Mouse (Mus musculus): ENCODE measurements around the gene 1700067K01Rik. TPM values are rescaled to one million over a fixed set of nuclear protein-coding genes. Genes with fewer than 3 reads are reported as not detected.
"Not testable (repeated sequence)": the region's sequence is repeated elsewhere in the genome, so short reads cannot be mapped to it uniquely, and the experiment has no call there.

1700067K01Rik gene
- polyA plus RNA-seq, 1 experiment from 2014 or later: 1.3 TPM

GRCm38 (mm10) chr8:83980845-83981244 is 20.5 kb upstream of the 1700067K01Rik start:
- no peak for ATAC-seq
- no peaks in the 10 kb centered on the region for H3K9me3 ChIP-seq (ENCODE audit: control insufficient read depth, low read length)
- no peak overlapping the region for H3K27ac ChIP-seq (ENCODE audit: low read length)
- peaks cover 6% of the 10 kb centered on the region for H3K4me1 ChIP-seq (replicated peaks; ENCODE audit: control insufficient read depth, insufficient read depth, low read length)
- 80% methylated on average over 8 of the region's 8 CpGs for WGBS
- H3K4me3 ChIP-seq (replicated peaks; ENCODE audit: low read length): no peak overlapping the region
- H3K27me3 ChIP-seq (replicated peaks; ENCODE audit: control insufficient read depth, insufficient read depth, low read length): no peaks in the 10 kb centered on the region
- no peak overlapping the region for H3K9ac ChIP-seq (replicated peaks; ENCODE audit: low read depth, low read length)
- peaks cover 26% of the 10 kb centered on the region for H3K36me3 ChIP-seq (ENCODE audit: control insufficient read depth, insufficient read depth)
- no peak overlapping the region for H3K4me2 ChIP-seq (ENCODE audit: low read length)

- no peak for ATAC-seq
- Histone ChIP-seq H3K9ac (replicated peaks; ENCODE audit: low read depth, low read length) (no peak overlapping the region), H3K9me3 (ENCODE audit: control insufficient read depth, low read length) (no peaks in the 10 kb centered on the region), H3K27ac (ENCODE audit: low read length) (no peak overlapping the region), H3K36me3 (ENCODE audit: control insufficient read depth, insufficient read depth) (peaks cover 33% of the 10 kb centered on the region), H3K4me1 (replicated peaks; ENCODE audit: control insufficient read depth, insufficient read depth, low read length) (peaks cover 6% of the 10 kb centered on the region), H3K4me2 (ENCODE audit: low read length) (no peak overlapping the region), H3K4me3 (replicated peaks; ENCODE audit: low read length) (no peak overlapping the region), H3K27me3 (replicated peaks; ENCODE audit: control insufficient read depth, insufficient read depth, low read length) (no peaks in the 10 kb centered on the region)
- WGBS: 91% methylated on average over 7 of the region's 7 CpGs
These were observed 19.8 kb upstream of the 1700067K01Rik start for GRCm38 (mm10) chr8:83981533-83981932.

- peaks cover 40% of the 10 kb centered on the region for H3K36me3 ChIP-seq (ENCODE audit: control insufficient read depth, insufficient read depth)
These were observed 18.9 kb upstream of the 1700067K01Rik start for GRCm38 (mm10) chr8:83982449-83982848.

GRCm38 (mm10) chr8:83983222-83983621 is 18.1 kb upstream of the 1700067K01Rik start:
- not testable (repeated sequence) for H3K4me1 ChIP-seq (replicated peaks; ENCODE audit: control insufficient read depth, insufficient read depth, low read length); H3K9me3 ChIP-seq (ENCODE audit: control insufficient read depth, low read length); H3K9ac ChIP-seq (replicated peaks; ENCODE audit: low read depth, low read length); ATAC-seq; H3K4me2 ChIP-seq (ENCODE audit: low read length); H3K4me3 ChIP-seq (replicated peaks; ENCODE audit: low read length); H3K27ac ChIP-seq (ENCODE audit: low read length); H3K27me3 ChIP-seq (replicated peaks; ENCODE audit: control insufficient read depth, insufficient read depth, low read length)
- WGBS: 87% methylated on average over 2 of the region's 2 CpGs
- H3K36me3 ChIP-seq (ENCODE audit: control insufficient read depth, insufficient read depth): peaks cover 40% of the 10 kb centered on the region

More at GRCm38 (mm10) chr8:83982449-83982848, 18.9 kb upstream of the 1700067K01Rik start:
- no peak overlapping the region for H3K4me2 ChIP-seq (ENCODE audit: low read length)
- H3K9me3 ChIP-seq (ENCODE audit: control insufficient read depth, low read length): no peaks in the 10 kb centered on the region
- H3K9ac ChIP-seq (replicated peaks; ENCODE audit: low read depth, low read length): no peak overlapping the region
- no peak overlapping the region for H3K27ac ChIP-seq (ENCODE audit: low read length)
- 97% methylated on average over 4 of the region's 4 CpGs for WGBS
- ATAC-seq: no peak
- no peaks in the 10 kb centered on the region for H3K27me3 ChIP-seq (replicated peaks; ENCODE audit: control insufficient read depth, insufficient read depth, low read length)
- no peak overlapping the region for H3K4me3 ChIP-seq (replicated peaks; ENCODE audit: low read length)
- H3K4me1 ChIP-seq (replicated peaks; ENCODE audit: control insufficient read depth, insufficient read depth, low read length): peaks cover 6% of the 10 kb centered on the region

- no peaks in the 10 kb centered on the region for H3K4me1 ChIP-seq (replicated peaks; ENCODE audit: control insufficient read depth, insufficient read depth, low read length)
- peaks cover 33% of the 10 kb centered on the region for H3K36me3 ChIP-seq (ENCODE audit: control insufficient read depth, insufficient read depth)
- no peaks in the 10 kb centered on the region for H3K27me3 ChIP-seq (replicated peaks; ENCODE audit: control insufficient read depth, insufficient read depth, low read length)
- 87% methylated on average over 7 of the region's 7 CpGs for WGBS
- no peaks in the 10 kb centered on the region for H3K9me3 ChIP-seq (ENCODE audit: control insufficient read depth, low read length)
- no peak overlapping the region for H3K9ac ChIP-seq (replicated peaks; ENCODE audit: low read depth, low read length)
- H3K4me2 ChIP-seq (ENCODE audit: low read length): no peak overlapping the region
- ATAC-seq: no peak
- no peak overlapping the region for H3K4me3 ChIP-seq (replicated peaks; ENCODE audit: low read length)
- no peak overlapping the region for H3K27ac ChIP-seq (ENCODE audit: low read length)
These were observed 12.1 kb upstream of the 1700067K01Rik start for GRCm38 (mm10) chr8:83989243-83989642.

GRCm38 (mm10) chr8:83990170-83990569 is 11.1 kb upstream of the 1700067K01Rik start:
- no peak for ATAC-seq
- no peaks in the 10 kb centered on the region for H3K9me3 ChIP-seq (ENCODE audit: control insufficient read depth, low read length)
- no peaks in the 10 kb centered on the region for H3K4me1 ChIP-seq (replicated peaks; ENCODE audit: control insufficient read depth, insufficient read depth, low read length)
- H3K4me2 ChIP-seq (ENCODE audit: low read length): no peak overlapping the region
- H3K27me3 ChIP-seq (replicated peaks; ENCODE audit: control insufficient read depth, insufficient read depth, low read length): no peaks in the 10 kb centered on the region
- H3K4me3 ChIP-seq (replicated peaks; ENCODE audit: low read length): no peak overlapping the region
- no peak overlapping the region for H3K9ac ChIP-seq (replicated peaks; ENCODE audit: low read depth, low read length)
- no peak overlapping the region for H3K27ac ChIP-seq (ENCODE audit: low read length)
- WGBS: 95% methylated on average over 14 of the region's 14 CpGs
- peaks cover 31% of the 10 kb centered on the region for H3K36me3 ChIP-seq (ENCODE audit: control insufficient read depth, insufficient read depth)

- H3K27me3 ChIP-seq (replicated peaks; ENCODE audit: control insufficient read depth, insufficient read depth, low read length): no peaks in the 10 kb centered on the region
- H3K4me3 ChIP-seq (replicated peaks; ENCODE audit: low read length): no peak overlapping the region
- peaks cover 13% of the 10 kb centered on the region for H3K36me3 ChIP-seq (ENCODE audit: control insufficient read depth, insufficient read depth)
- no peak overlapping the region for H3K27ac ChIP-seq (ENCODE audit: low read length)
- no peak overlapping the region for H3K4me2 ChIP-seq (ENCODE audit: low read length)
- WGBS: 94% methylated on average over 2 of the region's 2 CpGs
- H3K9me3 ChIP-seq (ENCODE audit: control insufficient read depth, low read length): no peaks in the 10 kb centered on the region
- no peak overlapping the region for H3K9ac ChIP-seq (replicated peaks; ENCODE audit: low read depth, low read length)
- ATAC-seq: no peak
- H3K4me1 ChIP-seq (replicated peaks; ENCODE audit: control insufficient read depth, insufficient read depth, low read length): peaks cover 6% of the 10 kb centered on the region; the same call in 1 of the 2 replicates
These were observed 8.8 kb upstream of the 1700067K01Rik start for GRCm38 (mm10) chr8:83992488-83992887.

- no peaks in the 10 kb centered on the region for H3K27me3 ChIP-seq (replicated peaks; ENCODE audit: control insufficient read depth, insufficient read depth, low read length)
- WGBS: 94% methylated on average over 3 of the region's 3 CpGs
- H3K36me3 ChIP-seq (ENCODE audit: control insufficient read depth, insufficient read depth): peaks cover 13% of the 10 kb centered on the region
- no peak for ATAC-seq
- H3K9me3 ChIP-seq (ENCODE audit: control insufficient read depth, low read length): no peaks in the 10 kb centered on the region
- no peak overlapping the region for H3K27ac ChIP-seq (ENCODE audit: low read length)
- no peak overlapping the region for H3K4me2 ChIP-seq (ENCODE audit: low read length)
- H3K4me3 ChIP-seq (replicated peaks; ENCODE audit: low read length): no peak overlapping the region
- H3K4me1 ChIP-seq (replicated peaks; ENCODE audit: control insufficient read depth, insufficient read depth, low read length): peaks cover 13% of the 10 kb centered on the region
- H3K9ac ChIP-seq (replicated peaks; ENCODE audit: low read depth, low read length): no peak overlapping the region
These were observed 7.3 kb upstream of the 1700067K01Rik start for GRCm38 (mm10) chr8:83994030-83994429.

GRCm38 (mm10) chr8:83995973-83996372 is 5.3 kb upstream of the 1700067K01Rik start:
- H3K4me2 ChIP-seq (ENCODE audit: low read length): peak overlapping the region; percentile 86; the same call in 1 of the 2 replicates
- peaks cover 2% of the 10 kb centered on the region; the same call in 1 of the 2 replicates for H3K27me3 ChIP-seq (replicated peaks; ENCODE audit: control insufficient read depth, insufficient read depth, low read length)
- 10% methylated on average over 12 of the region's 12 CpGs for WGBS
- no peak overlapping the region for H3K27ac ChIP-seq (ENCODE audit: low read length)
- H3K36me3 ChIP-seq (ENCODE audit: control insufficient read depth, insufficient read depth): peaks cover 10% of the 10 kb centered on the region
- no peaks in the 10 kb centered on the region for H3K9me3 ChIP-seq (ENCODE audit: control insufficient read depth, low read length)
- no peak for ATAC-seq
- H3K9ac ChIP-seq (replicated peaks; ENCODE audit: low read depth, low read length): no peak overlapping the region
- peak overlapping the region; percentile 70; the same call in 1 of the 2 replicates for H3K4me3 ChIP-seq (replicated peaks; ENCODE audit: low read length)
- H3K4me1 ChIP-seq (replicated peaks; ENCODE audit: control insufficient read depth, insufficient read depth, low read length): peaks cover 19% of the 10 kb centered on the region
